8 mouse cellular contexts compared by ENCODE assay signal in the genomic region with DNA sequence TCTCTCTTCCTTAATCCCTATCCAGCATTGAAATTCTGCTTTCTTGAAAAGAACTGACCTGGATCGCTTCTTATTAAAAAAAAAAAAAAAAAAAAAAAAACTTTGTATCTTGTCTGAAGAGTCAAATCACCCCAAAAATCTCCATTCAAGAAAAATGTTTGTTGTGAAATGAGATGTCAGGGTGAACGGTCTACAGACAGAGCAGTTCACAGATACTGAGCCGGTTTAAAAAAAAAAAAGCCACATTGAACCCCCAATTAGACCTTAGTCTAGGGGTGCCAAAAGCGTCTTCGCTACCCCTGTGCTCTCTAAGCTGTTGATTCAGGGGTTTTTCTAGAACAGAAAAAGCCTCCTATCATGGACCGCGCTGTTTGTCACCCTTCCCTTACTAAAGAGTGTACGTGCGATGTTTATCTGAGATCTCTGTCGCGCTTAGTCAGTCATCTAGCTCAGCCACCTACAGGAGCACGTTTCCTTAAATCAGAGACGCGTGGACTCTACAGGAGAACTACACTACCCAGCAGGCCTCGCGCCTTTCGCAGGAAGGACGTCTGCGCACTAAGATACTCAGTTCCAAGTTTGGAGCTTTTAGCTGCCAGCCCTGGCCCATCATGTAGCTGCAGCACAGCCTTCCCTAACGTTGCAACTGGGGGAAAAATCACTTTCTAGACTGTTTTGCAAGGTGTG. TPM values are rescaled to one million over a fixed set of nuclear protein-coding genes. Genes with fewer than 3 reads are reported as not detected.
DNase-seq lines count a peak whose midpoint lies in the region; ATAC-seq and TF ChIP-seq lines count a peak whose summit lies in the region.

Gene Map2k6, plus strand, starts transcription at position 570 of the 687 bp plus-strand sequence.

- H3K36me3 ChIP-seq in MEL (ENCODE audit: control insufficient read depth in 1 of 2, insufficient read depth in 2 of 2, low read length in 2 of 2), result peaks cover 0 to 4% of the 10 kb centered on the region in 2 experiments; a peak in 2 of 4 replicates
- H3K36me3 ChIP-seq in forebrain, embryonic 16.5 days (ENCODE audit: control insufficient read depth, insufficient read depth), result no peaks in the 10 kb centered on the region
- no peaks in the 10 kb centered on the region for H3K36me3 ChIP-seq in neural tube, embryonic 14.5 days (ENCODE audit: control insufficient read depth, insufficient read depth, low read length)
- H3K36me3 ChIP-seq in testis, adult 2 months (ENCODE audit: control insufficient read depth, insufficient read depth, low read length), result no peaks in the 10 kb centered on the region

- peak within 1 kb of the TSS; percentile 75 for H3K4me2 ChIP-seq in forebrain, embryonic 16.5 days (ENCODE audit: low read length)
- H3K4me2 ChIP-seq in neural tube, embryonic 14.5 days (ENCODE audit: low read depth, low read length), result peak within 1 kb of the TSS; percentile 68

- peak; percentile 96 for DNase-seq in MEL (ENCODE audit: low read depth, low spot score)
- peak; percentile 84 to 87 for DNase-seq in cerebellum, adult 2 months
- peak; percentile 62 for DNase-seq in heart, postnatal 25 days (ENCODE audit: low spot score)
- DNase-seq in layer of hippocampus, adult 18-20 months (ENCODE audit: low spot score in 2 of 2), result peak; percentile 84 to 95
- DNase-seq in lung, adult 18-20 months, result peak; percentile 80 to 82

- TF ChIP-seq RAD21 in MEL (IDR thresholded peaks at IDR 0.05; ENCODE audit: low read depth, low read length), result no peak

- peak within 1 kb of the TSS; percentile 51 for H3K27ac ChIP-seq in MEL (ENCODE audit: control insufficient read depth, low read depth, low read length)
- H3K27ac ChIP-seq in cerebellum, adult 2 months (ENCODE audit: insufficient read depth, low read length), result no peak within 1 kb of the TSS
- peak within 1 kb of the TSS; percentile 48 for H3K27ac ChIP-seq in forebrain, embryonic 16.5 days (ENCODE audit: low read length)
- peak within 1 kb of the TSS; percentile 18; the same call in 1 of the 2 replicates for H3K27ac ChIP-seq in neural tube, embryonic 14.5 days (ENCODE audit: low read depth, low read length)
- H3K27ac ChIP-seq in testis, adult 2 months (ENCODE audit: control insufficient read depth, insufficient read depth, low read depth, low read length), result no peak within 1 kb of the TSS

- no peaks in the 10 kb centered on the region for H3K4me1 ChIP-seq in MEL (ENCODE audit: control insufficient read depth in 1 of 2, insufficient read depth in 2 of 2, low read length in 2 of 2)
- H3K4me1 ChIP-seq in cerebellum, adult 2 months (ENCODE audit: control insufficient read depth, insufficient read depth, low read length), result no peaks in the 10 kb centered on the region
- peaks cover 31% of the 10 kb centered on the region for H3K4me1 ChIP-seq in forebrain, embryonic 16.5 days (replicated peaks; ENCODE audit: control insufficient read depth, insufficient read depth, low read length)
- H3K4me1 ChIP-seq in neural tube, embryonic 14.5 days (ENCODE audit: control insufficient read depth, insufficient read depth, low read length), result peaks cover 14% of the 10 kb centered on the region; the same call in 1 of the 2 replicates
- H3K4me1 ChIP-seq in testis, adult 2 months (ENCODE audit: control insufficient read depth, insufficient read depth, low read length), result peaks cover 2% of the 10 kb centered on the region; the same call in 1 of the 2 replicates

- peak; percentile 97 for ATAC-seq in forebrain, embryonic 16.5 days
- ATAC-seq in neural tube, embryonic 14.5 days (ENCODE audit: low read depth), result peak; percentile 96

- no peak for TF ChIP-seq CTCF in MEL (IDR thresholded peaks at IDR 0.05 in 2 of 3, conservative IDR thresholded peaks at IDR 0.05 in 1 of 3; ENCODE audit: control insufficient read depth in 1 of 3, insufficient read depth in 1 of 3, low read depth in 2 of 3, low read length in 3 of 3, poor library complexity in 1 of 3, severe bottlenecking in 1 of 3)
- TF ChIP-seq CTCF in cerebellum, adult 2 months (IDR thresholded peaks at IDR 0.05; ENCODE audit: borderline replicate concordance, insufficient read depth, low read depth, low read length), result no peak
- no peak for TF ChIP-seq CTCF in testis, adult 2 months (IDR thresholded peaks at IDR 0.05; ENCODE audit: control insufficient read depth, insufficient read depth, insufficient replicate concordance, low read depth, low read length)

- no peaks in the 10 kb centered on the region for H3K79me2 ChIP-seq in MEL (ENCODE audit: control insufficient read depth, insufficient read depth, low read length, poor library complexity)

- peak within 1 kb of the TSS; percentile 69 for H3K9ac ChIP-seq in MEL (ENCODE audit: control insufficient read depth, low read depth, low read length, poor library complexity, severe bottlenecking)
- H3K9ac ChIP-seq in forebrain, embryonic 16.5 days (replicated peaks; ENCODE audit: low read depth, low read length), result peak within 1 kb of the TSS; percentile 58
- peak within 1 kb of the TSS; percentile 48; the same call in 1 of the 2 replicates for H3K9ac ChIP-seq in neural tube, embryonic 14.5 days (replicated peaks; ENCODE audit: low read depth, low read length)

- peak within 1 kb of the TSS; percentile 69 to 73 for H3K4me3 ChIP-seq in MEL (ENCODE audit: control insufficient read depth in 1 of 2, insufficient read depth in 1 of 2, low read depth in 2 of 2, low read length in 2 of 2)
- peak within 1 kb of the TSS; percentile 98 for H3K4me3 ChIP-seq in cerebellum, adult 2 months (replicated peaks; ENCODE audit: insufficient read depth, low read depth, low read length)
- H3K4me3 ChIP-seq in forebrain, embryonic 16.5 days (replicated peaks; ENCODE audit: low read length), result peak within 1 kb of the TSS; percentile 61
- peak within 1 kb of the TSS; percentile 53 for H3K4me3 ChIP-seq in neural tube, embryonic 14.5 days (ENCODE audit: low read depth, low read length)
- H3K4me3 ChIP-seq in testis, adult 2 months (ENCODE audit: control insufficient read depth, low read depth, low read length), result peak within 1 kb of the TSS; percentile 78

- peak in 1 of 2 experiments; percentile 68; a peak in 2 of 4 replicates for TF ChIP-seq POLR2A in MEL (IDR thresholded peaks at IDR 0.05; ENCODE audit: control insufficient read depth in 1 of 2, insufficient read depth in 1 of 2, low read depth in 1 of 2, low read length in 2 of 2, poor library complexity in 1 of 2)
- TF ChIP-seq POLR2A in cerebellum, adult 2 months (IDR thresholded peaks at IDR 0.05; ENCODE audit: borderline replicate concordance, insufficient read depth, low read length), result peak; percentile 57; the same call in 1 of the 2 replicates
- TF ChIP-seq POLR2A in testis, adult 2 months (IDR thresholded peaks at IDR 0.05; ENCODE audit: control insufficient read depth, low read depth, low read length), result peak; percentile 39; the same call in 1 of the 2 replicates

- intact Hi-C loops in heart, postnatal 25 days (cut with DNase I), result no loop called here

- no peaks in the 10 kb centered on the region for H3K9me3 ChIP-seq in MEL (replicated peaks; ENCODE audit: insufficient read depth, low read length)
- no peaks in the 10 kb centered on the region for H3K9me3 ChIP-seq in forebrain, embryonic 16.5 days (ENCODE audit: control insufficient read depth, low read length)
- H3K9me3 ChIP-seq in neural tube, embryonic 14.5 days (ENCODE audit: control insufficient read depth, low read length), result no peaks in the 10 kb centered on the region

- no peak for TF ChIP-seq EP300 in MEL (IDR thresholded peaks at IDR 0.05; ENCODE audit: low read depth in 1 of 2, low read length in 2 of 2)

- 10% methylated on average over 20 of the region's 20 CpGs for WGBS in cerebellum, adult 2 months
- 9% methylated on average over 20 of the region's 20 CpGs for WGBS in forebrain, embryonic 16.5 days
- 13% methylated on average over 20 of the region's 20 CpGs for WGBS in neural tube, embryonic 14.5 days

- peaks cover 0 to 1% of the 10 kb centered on the region in 2 experiments; a peak in 2 of 4 replicates for H3K27me3 ChIP-seq in MEL (ENCODE audit: control insufficient read depth in 1 of 2, insufficient read depth in 2 of 2, low read length in 2 of 2)
- no peaks in the 10 kb centered on the region; the same call in 1 of the 2 replicates for H3K27me3 ChIP-seq in cerebellum, adult 2 months (ENCODE audit: control insufficient read depth, insufficient read depth, low read length)
- no peaks in the 10 kb centered on the region for H3K27me3 ChIP-seq in forebrain, embryonic 16.5 days (replicated peaks; ENCODE audit: control insufficient read depth, insufficient read depth, low read length)
- no peaks in the 10 kb centered on the region for H3K27me3 ChIP-seq in neural tube, embryonic 14.5 days (ENCODE audit: control insufficient read depth, insufficient read depth, low read length)
- H3K27me3 ChIP-seq in testis, adult 2 months (ENCODE audit: control insufficient read depth, insufficient read depth, low read length), result no peaks in the 10 kb centered on the region

TF ChIP-seq in MEL, 35 proteins besides CTCF, POLR2A, EP300 and RAD21 (continues in another document):
- no peak for TF ChIP-seq MAZ (IDR thresholded peaks at IDR 0.05; ENCODE audit: low read depth, low read length)
- no peak for TF ChIP-seq UBTF (IDR thresholded peaks at IDR 0.05; ENCODE audit: borderline replicate concordance, insufficient read depth, low read depth, low read length)
- TF ChIP-seq MYB (IDR thresholded peaks at IDR 0.05; ENCODE audit: low read depth, low read length), result no peak
- TF ChIP-seq JUND (IDR thresholded peaks at IDR 0.05; ENCODE audit: low read depth, low read length), result no peak
- TF ChIP-seq MAFK (IDR thresholded peaks at IDR 0.05; ENCODE audit: borderline replicate concordance, low read depth, low read length), result no peak
- TF ChIP-seq ZC3H11A (IDR thresholded peaks at IDR 0.05; ENCODE audit: low read depth, low read length), result no peak
- TF ChIP-seq SIN3A (IDR thresholded peaks at IDR 0.05; ENCODE audit: low read length), result peak; percentile 84; the same call in 1 of the 2 replicates
- peak; percentile 87 for TF ChIP-seq MAX (IDR thresholded peaks at IDR 0.05; ENCODE audit: low read length)
- peak; percentile 83 for TF ChIP-seq GATA1 (IDR thresholded peaks at IDR 0.05; ENCODE audit: low read depth, low read length)
- TF ChIP-seq ZMIZ1 (IDR thresholded peaks at IDR 0.05; ENCODE audit: low read depth, low read length), result no peak
- TF ChIP-seq TCF12 (IDR thresholded peaks at IDR 0.05; ENCODE audit: low read depth, low read length), result no peak

RNA-seq across cellular contexts. Expression of gene Map2k6, which starts in this region (rescaled TPM):
- total RNA-seq in MEL (2012; rRNA removed), result 1.9 and 2.1 TPM in 2 replicates
- polyA plus RNA-seq in MEL (2012; ENCODE audit: insufficient read depth in 1 of 2, insufficient read length in 2 of 2, low read depth in 1 of 2, low replicate concordance in 2 of 2, missing spikeins in 1 of 2), result 1 to 10 TPM in 1 of 2 experiments, not detected in 1; 3.2 TPM
- polyA plus RNA-seq in cerebellum, adult 2 months (2012; rRNA removed), result 12.1 and 12.5 TPM in 2 replicates
- polyA plus RNA-seq in forebrain, embryonic 16.5 days (2015; fragmentation: Nextera tagmentation; extraction: Ambion mirVana), result 44.7 and 51.7 TPM in 2 replicates
- total RNA-seq in heart, postnatal 25 days (2021), result 1 to 10 TPM; 5.8 to 6.7 TPM
- 10 to 100 TPM; 30.8 to 31.4 TPM for total RNA-seq in layer of hippocampus, adult 18-20 months (2021)
- polyA plus RNA-seq in neural tube, embryonic 14.5 days (2014; fragmentation: Nextera tagmentation; extraction: Ambion mirVana), result 22.2 and 24.0 TPM in 2 replicates
- 0.49 and 0.68 TPM in 2 replicates for polyA plus RNA-seq in testis, adult 2 months (2012; rRNA removed)

Comparison
In these comparisons a context has a peak if more than half of its experiments do, and no peak if none do; other contexts are left out.
1. RNA of gene Map2k6 (total RNA-seq): 30.8 to 31.4 TPM in layer of hippocampus, adult 18-20 months; 5.8 to 6.7 TPM in heart, postnatal 25 days and 1.9 to 2.1 TPM in MEL; every median in the first group is over 4 times any median in the second.
2. H3K27ac ChIP-seq: peak in MEL (single experiment), forebrain, embryonic 16.5 days (single experiment) and neural tube, embryonic 14.5 days (single experiment); none in cerebellum, adult 2 months (single experiment) and testis, adult 2 months (single experiment).
3. Peak in every context shown above with its lines, with median percentiles within 50 percentile points of each other: DNase-seq, H3K4me3 ChIP-seq and H3K9ac ChIP-seq.